Mouse (Mus musculus) left cerebral cortex, postnatal 4 days (tissue): ENCODE measurements at regions not wholly inside any gene's neighbourhood (a gene's known extent, or its start where the extent isn't known, plus 50 kb on each side); places are given as distances from the start of the nearest gene placed in this dataset.
"Not testable (repeated sequence)": the region's sequence is repeated elsewhere in the genome, so short reads cannot be mapped to it uniquely, and the experiment has no call there.

ENCODE experiments used
- DNase-seq: peaks from one replicate; pipeline ENCODE4 v3.0.0-alpha.2; 2022
- intact Hi-C: fragments of 180-260 bp; cut with DNase I; formaldehyde crosslinking; loops from one replicate; pipeline ENCODE4 v1.15.1; 2025

GRCm38 (mm10) chr15:3171774-3172173 lies 96.6 kb upstream of the Selenop start:
- DNase-seq = no peak
- intact Hi-C loops = no loop called here

GRCm38 (mm10) chr15:3174072-3174471 lies 94.3 kb upstream of the Selenop start:
- no peak for DNase-seq
- intact Hi-C loops = no loop called here

- intact Hi-C loops = no loop called here
- DNase-seq = no peak
Measured at GRCm38 (mm10) chr15:3174848-3175247, 93.5 kb upstream of the Selenop start.

GRCm38 (mm10) chr15:3201912-3202653 lies 66.3 kb upstream of the Selenop start:
- intact Hi-C loops = no loop called here
- peak; percentile 40 for DNase-seq

- intact Hi-C loops = no loop called here
- no peak for DNase-seq
Measured at GRCm38 (mm10) chr15:3205522-3205921, 62.8 kb upstream of the Selenop start.

DNA sequence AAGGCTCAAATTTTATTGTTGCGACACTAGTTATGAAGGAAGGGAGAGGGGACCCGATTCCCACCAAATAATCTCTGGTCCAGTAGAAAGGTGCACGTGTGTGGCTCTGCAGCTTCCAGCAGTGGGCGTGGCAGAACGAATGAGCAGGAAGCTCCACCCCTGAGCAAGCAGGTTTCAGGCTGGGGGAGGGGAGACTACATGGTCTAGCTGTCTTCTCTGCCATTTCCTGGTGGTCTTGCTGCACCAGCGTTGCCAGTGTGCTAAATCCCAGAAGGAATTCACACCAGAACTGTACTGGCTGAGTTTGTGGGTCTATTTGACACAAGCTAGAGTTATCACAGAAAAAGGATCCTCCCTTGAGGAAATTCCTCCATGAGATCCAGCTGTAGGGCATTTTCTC lies 62.3 kb upstream of the Selenop start:
- intact Hi-C loops = not testable (repeated sequence)

DNA sequence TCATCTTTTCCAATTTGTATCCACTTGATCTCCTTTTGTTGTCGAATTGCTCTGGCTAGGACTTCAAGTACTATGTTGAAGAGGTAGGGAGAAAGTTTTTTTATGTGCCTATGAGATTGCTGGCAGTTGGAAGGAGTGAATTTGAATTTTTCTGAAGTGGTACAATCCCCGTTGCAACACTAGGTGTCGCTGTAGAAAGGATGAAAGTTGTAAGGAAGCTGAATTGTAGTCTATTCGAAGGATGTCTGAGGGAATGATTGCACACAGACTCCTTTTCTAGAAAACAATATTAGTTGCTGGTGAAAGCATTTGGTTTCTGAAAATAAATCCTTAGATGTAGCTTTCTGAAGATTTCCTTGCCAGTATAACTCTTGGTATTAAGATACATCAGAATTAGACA lies 54.6 kb upstream of the Selenop start:
- intact Hi-C loops = no loop called here
- DNase-seq = peak; percentile 26

More for the DNA sequence above, 62.3 kb upstream of the Selenop start:
- DNase-seq = not testable (repeated sequence)

DNA sequence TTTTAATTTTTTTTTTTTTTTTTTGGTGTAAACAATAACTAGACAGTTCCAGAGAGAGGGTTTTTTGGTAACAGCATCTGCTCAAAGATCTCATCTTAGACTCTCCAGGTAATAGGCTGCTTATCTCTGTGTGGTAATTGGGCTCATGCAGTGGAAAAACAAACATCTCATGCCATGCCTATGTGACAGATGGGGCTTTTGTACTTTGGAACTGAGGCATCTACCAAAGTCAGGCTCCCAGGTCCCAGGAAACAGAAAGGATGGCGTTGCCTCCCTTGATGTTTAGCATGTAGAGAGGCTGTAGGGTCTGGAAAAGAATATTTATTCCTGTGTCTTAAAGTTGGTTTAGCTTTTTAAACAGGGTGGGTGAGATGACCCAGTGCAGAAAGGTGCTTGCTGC lies 53.1 kb upstream of the Selenop start:
- intact Hi-C loops = no loop called here
- no peak for DNase-seq
